Mouse (Mus musculus) heart, postnatal 0 days (tissue): Measurements from ENCODE around the gene Dhx58.

ENCODE experiments used
- CTCF ChIP-seq: IDR thresholded peaks from 2 replicates; pipeline ENCODE4 v1.5.1; 2016; ENCODE audit warnings: antibody characterized with exemption, control low read depth, low read depth
- EP300 ChIP-seq: IDR thresholded peaks from 2 replicates; pipeline ENCODE4 v1.6.1; 2016; ENCODE audit warnings: antibody characterized with exemption, low read depth

DNA sequence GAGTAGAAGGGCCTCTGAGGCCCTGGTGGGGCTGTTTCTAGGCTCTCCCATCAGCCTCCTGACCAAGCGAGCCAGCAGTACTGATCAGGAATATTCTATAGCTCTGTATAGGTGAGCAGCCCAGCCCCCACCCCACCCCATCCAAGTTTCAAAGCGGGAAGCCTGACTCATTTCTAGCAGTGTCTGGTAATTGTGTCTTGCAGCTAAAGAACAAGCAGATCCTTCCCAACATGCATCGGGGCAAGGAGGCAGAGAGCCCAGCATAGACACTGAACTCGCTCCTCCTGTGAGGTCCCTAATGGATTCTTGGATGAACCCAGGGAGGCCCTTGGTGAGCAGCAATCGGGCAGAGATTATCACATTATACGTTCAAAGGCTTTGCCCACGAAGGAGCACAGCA is 26.3 kb downstream of the Dhx58 start:
- TF ChIP-seq CTCF, result no peak
- TF ChIP-seq EP300, result no peak
